Mouse (Mus musculus): ENCODE data around the gene Ankrd13d. TPM values are rescaled to one million over a fixed set of nuclear protein-coding genes. Genes with fewer than 3 reads are reported as not detected.

Ankrd13d gene
- total and polyA plus RNA-seq, 2 experiments from 2014 or later, result 0.40 to 2.1 TPM

GRCm38 (mm10) chr19:4315223-4315944, 32.4 kb upstream of the Ankrd13d start:
- DNase-seq (ENCODE audit: low spot score) (peak; percentile 82), ATAC-seq (ENCODE audit: insufficient read depth, low read depth) (peak; percentile 87)
- no peaks in the 10 kb centered on the region for H3K27me3 ChIP-seq (ENCODE audit: control insufficient read depth, insufficient read depth, low read length)
- TF ChIP-seq CTCF (IDR thresholded peaks at IDR 0.05; ENCODE audit: low read depth), result no peak
- no peak for TF ChIP-seq EP300 (IDR thresholded peaks at IDR 0.05; ENCODE audit: low read depth)
- WGBS, result 46% methylated on average over 6 of the region's 6 CpGs
- H3K4me2 ChIP-seq (ENCODE audit: low read depth, low read length), result no peak overlapping the region
- H3K9ac ChIP-seq (replicated peaks; ENCODE audit: low read depth, low read length), result no peak overlapping the region
- H3K9me3 ChIP-seq (replicated peaks; ENCODE audit: control insufficient read depth, low read length), result no peaks in the 10 kb centered on the region
- H3K27ac ChIP-seq (ENCODE audit: low read depth), result peak overlapping the region; percentile 62
- H3K36me3 ChIP-seq (replicated peaks; ENCODE audit: control insufficient read depth, insufficient read depth, low read length), result peaks cover 44% of the 10 kb centered on the region
- no peak overlapping the region for H3K4me3 ChIP-seq (ENCODE audit: low read depth, low read length)
- peaks cover 8% of the 10 kb centered on the region; the same call in 1 of the 2 replicates for H3K4me1 ChIP-seq (ENCODE audit: control insufficient read depth, insufficient read depth)

DNA sequence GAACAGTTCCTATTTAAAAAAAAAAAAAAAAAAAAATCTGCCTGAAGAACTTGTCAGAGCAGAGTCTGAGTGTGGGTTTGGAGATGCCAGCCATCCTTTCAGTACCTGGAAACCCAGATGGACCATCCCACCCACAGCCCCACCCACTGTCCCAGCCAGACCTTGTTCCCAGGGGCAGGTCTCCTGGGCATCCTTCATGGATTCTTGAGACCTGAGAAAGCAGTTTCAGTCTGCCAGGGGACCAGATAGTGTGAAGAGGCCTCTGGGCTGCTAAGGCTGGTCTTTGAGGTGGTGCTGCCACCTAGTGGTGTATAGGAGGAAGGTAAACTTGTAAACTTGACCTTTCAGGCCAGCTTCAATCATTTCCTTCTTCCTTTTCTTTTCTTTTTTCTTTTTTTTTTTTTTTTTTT, 26.8 kb upstream of the Ankrd13d start:
- TF ChIP-seq CTCF (IDR thresholded peaks at IDR 0.05; ENCODE audit: low read depth), result peak; percentile 85
- TF ChIP-seq EP300 (IDR thresholded peaks at IDR 0.05; ENCODE audit: low read depth), result no peak
- H3K9me3 ChIP-seq (replicated peaks; ENCODE audit: control insufficient read depth, low read length), result no peaks in the 10 kb centered on the region
- 0 out of 2 replicates have a peak, but pooled peaks cover 5% of the 10 kb centered on the region for H3K36me3 ChIP-seq (replicated peaks; ENCODE audit: control insufficient read depth, insufficient read depth, low read length)
- no peak overlapping the region for H3K4me2 ChIP-seq (ENCODE audit: low read depth, low read length)
- DNase-seq (ENCODE audit: low spot score), result peak; percentile 82
- no peak overlapping the region for H3K4me3 ChIP-seq (ENCODE audit: low read depth, low read length)
- H3K4me1 ChIP-seq (ENCODE audit: control insufficient read depth, insufficient read depth), result no peaks in the 10 kb centered on the region
- H3K27ac ChIP-seq (ENCODE audit: low read depth), result no peak overlapping the region
- no peak overlapping the region for H3K9ac ChIP-seq (replicated peaks; ENCODE audit: low read depth, low read length)
- H3K27me3 ChIP-seq (ENCODE audit: control insufficient read depth, insufficient read depth, low read length), result no peaks in the 10 kb centered on the region
- no peak for ATAC-seq (ENCODE audit: insufficient read depth, low read depth)

DNA sequence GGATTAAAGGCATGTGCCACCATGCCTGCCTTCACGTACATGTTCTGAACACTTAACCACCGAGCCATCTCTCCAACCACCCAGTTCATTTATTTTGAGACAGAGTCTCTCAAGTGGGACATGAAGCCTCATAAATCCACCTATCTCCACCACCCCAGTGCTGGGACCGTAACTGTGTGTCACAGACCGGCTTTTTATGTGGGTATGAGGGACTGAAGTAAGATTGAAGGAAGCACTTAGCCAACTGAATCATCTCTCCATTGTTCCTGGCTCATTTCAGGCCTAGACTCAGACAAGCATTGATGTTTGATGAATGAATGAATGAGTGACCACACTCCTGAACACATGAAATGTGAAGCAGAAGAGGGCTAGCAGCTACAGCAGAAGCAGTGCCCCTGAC, 26.4 kb upstream of the Ankrd13d start:
- 92% methylated on average over 4 of the region's 4 CpGs for WGBS
- Histone ChIP-seq H3K27ac (ENCODE audit: low read depth) (no peak overlapping the region), H3K4me3 (ENCODE audit: low read depth, low read length) (no peak overlapping the region), H3K36me3 (replicated peaks; ENCODE audit: control insufficient read depth, insufficient read depth, low read length) (0 out of 2 replicates have a peak, but pooled peaks cover 5% of the 10 kb centered on the region), H3K9ac (replicated peaks; ENCODE audit: low read depth, low read length) (no peak overlapping the region), H3K9me3 (replicated peaks; ENCODE audit: control insufficient read depth, low read length) (no peaks in the 10 kb centered on the region), H3K27me3 (ENCODE audit: control insufficient read depth, insufficient read depth, low read length) (no peaks in the 10 kb centered on the region), H3K4me1 (ENCODE audit: control insufficient read depth, insufficient read depth) (no peaks in the 10 kb centered on the region), H3K4me2 (ENCODE audit: low read depth, low read length) (no peak overlapping the region)
- no peak for DNase-seq (ENCODE audit: low spot score)
- TF ChIP-seq CTCF (IDR thresholded peaks at IDR 0.05; ENCODE audit: low read depth) (no peak), EP300 (IDR thresholded peaks at IDR 0.05; ENCODE audit: low read depth) (no peak)
- no peak for ATAC-seq (ENCODE audit: insufficient read depth, low read depth)

GRCm38 (mm10) chr19:4306190-4306577, 23.2 kb upstream of the Ankrd13d start, which contains the start of gene Grk2:
TSS of gene Grk2 (minus strand) at chr19:4306222.
- Histone ChIP-seq H3K4me1 (ENCODE audit: control insufficient read depth, insufficient read depth) (peaks cover 29% of the 10 kb centered on the region), H3K9ac (replicated peaks; ENCODE audit: low read depth, low read length) (peak within 1 kb of the TSS; percentile 90), H3K27ac (ENCODE audit: low read depth) (peak within 1 kb of the TSS; percentile 80), H3K27me3 (ENCODE audit: control insufficient read depth, insufficient read depth, low read length) (no peaks in the 10 kb centered on the region), H3K9me3 (replicated peaks; ENCODE audit: control insufficient read depth, low read length) (no peaks in the 10 kb centered on the region), H3K4me3 (ENCODE audit: low read depth, low read length) (peak within 1 kb of the TSS; percentile 84), H3K36me3 (replicated peaks; ENCODE audit: control insufficient read depth, insufficient read depth, low read length) (no peaks in the 10 kb centered on the region), H3K4me2 (ENCODE audit: low read depth, low read length) (peak within 1 kb of the TSS; percentile 92)
- peak; percentile 84 for ATAC-seq (ENCODE audit: insufficient read depth, low read depth)
- WGBS, result under 1% methylated on average over 28 of the region's 46 CpGs
- TF ChIP-seq CTCF (IDR thresholded peaks at IDR 0.05; ENCODE audit: low read depth), result peak; percentile 53
- no peak for TF ChIP-seq EP300 (IDR thresholded peaks at IDR 0.05; ENCODE audit: low read depth)
- peak; percentile 55 for DNase-seq (ENCODE audit: low spot score)

DNA sequence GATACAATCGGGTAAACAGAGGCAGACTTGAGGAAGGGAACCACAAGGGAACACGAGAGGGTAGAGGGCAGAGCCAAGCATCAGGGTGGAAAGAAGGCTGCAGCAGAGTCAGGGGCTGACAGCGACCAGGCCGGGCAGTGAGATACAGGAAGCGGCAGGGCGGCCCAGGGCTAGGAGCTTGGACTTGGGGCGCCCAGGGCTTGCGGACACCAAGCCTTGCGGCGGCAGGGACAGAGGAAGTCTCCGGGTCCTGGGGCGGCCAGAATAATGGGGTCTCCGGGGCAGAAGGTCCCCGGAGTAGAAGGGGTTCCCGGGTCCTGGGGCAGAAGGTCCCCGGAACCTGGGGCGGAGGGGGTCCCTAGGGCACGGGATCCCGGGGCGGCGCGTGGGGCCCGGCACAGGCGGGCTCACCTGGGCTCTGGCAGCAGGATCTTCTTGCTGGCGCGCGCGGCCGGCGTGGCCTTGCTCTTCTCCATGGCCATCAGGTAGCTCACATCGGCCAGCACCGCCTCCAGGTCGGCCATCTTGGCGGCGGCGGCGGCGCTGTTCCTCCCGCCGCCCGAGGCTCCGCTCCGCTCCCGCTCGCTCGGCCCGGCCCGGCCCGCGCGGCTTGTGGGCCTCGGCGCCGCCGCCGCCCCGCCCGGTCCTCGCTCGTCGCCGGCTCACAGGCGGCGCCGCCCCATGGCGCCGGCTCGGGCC, 22.7 kb upstream of the Ankrd13d start:
- TF ChIP-seq EP300 (IDR thresholded peaks at IDR 0.05; ENCODE audit: low read depth) (no peak), CTCF (IDR thresholded peaks at IDR 0.05; ENCODE audit: low read depth) (no peak)
- Histone ChIP-seq H3K4me3 (ENCODE audit: low read depth, low read length) (peak overlapping the region; percentile 84), H3K9me3 (replicated peaks; ENCODE audit: control insufficient read depth, low read length) (no peaks in the 10 kb centered on the region), H3K27ac (ENCODE audit: low read depth) (peak overlapping the region; percentile 80), H3K4me1 (ENCODE audit: control insufficient read depth, insufficient read depth) (peaks cover 35% of the 10 kb centered on the region), H3K4me2 (ENCODE audit: low read depth, low read length) (peak overlapping the region; percentile 92), H3K36me3 (replicated peaks; ENCODE audit: control insufficient read depth, insufficient read depth, low read length) (no peaks in the 10 kb centered on the region), H3K9ac (replicated peaks; ENCODE audit: low read depth, low read length) (peak overlapping the region; percentile 90), H3K27me3 (ENCODE audit: control insufficient read depth, insufficient read depth, low read length) (no peaks in the 10 kb centered on the region)
- 1% methylated on average over 60 of the region's 68 CpGs for WGBS
- DNase-seq (ENCODE audit: low spot score) (peak; percentile 48), ATAC-seq (ENCODE audit: insufficient read depth, low read depth) (peak; percentile 64)

All from heart, postnatal 0 days (tissue).